Mouse (Mus musculus) heart, embryonic 12.5 days (tissue): ENCODE data around the gene Ppp2r1b. TPM values are rescaled to one million over a fixed set of nuclear protein-coding genes. Genes with fewer than 3 reads are reported as not detected.

Experiments
- ATAC-seq: fragments of 200-750 bp; cut with Nextera tagmentation; 2 replicates; pipeline ENCODE4 v1.8.0; 2017; ENCODE audit warnings: moderate TSS enrichment, moderate library complexity; ENCODE audit not compliant: insufficient number of reproducible peaks, low FRiP score
- H3K27ac ChIP-seq: fragments of 300-500 bp; sonication (generic); 2 replicates; pipeline ENCODE4 v1.5.1; 2016; ENCODE audit warnings: mild to moderate bottlenecking, moderate library complexity; ENCODE audit not compliant: poor library complexity, severe bottlenecking
- H3K27me3 ChIP-seq: fragments of 300-500 bp; sonication (generic); replicated peaks from 2 replicates; pipeline ENCODE4 v1.6.1; 2016; ENCODE audit warnings: mild to moderate bottlenecking, moderate library complexity
- H3K36me3 ChIP-seq: fragments of 300-500 bp; sonication (generic); 2 replicates; pipeline ENCODE4 v1.6.1; 2016; ENCODE audit warnings: mild to moderate bottlenecking, moderate library complexity
- H3K4me1 ChIP-seq: fragments of 300-500 bp; sonication (generic); replicated peaks from 2 replicates; pipeline ENCODE4 v1.6.1; 2016; ENCODE audit warnings: mild to moderate bottlenecking
- H3K4me2 ChIP-seq: fragments of 300-500 bp; sonication (generic); 2 replicates; pipeline ENCODE4 v1.6.1; 2016; ENCODE audit warnings: mild to moderate bottlenecking, moderate library complexity
- H3K4me3 ChIP-seq: fragments of 300-500 bp; sonication (generic); 2 replicates; pipeline ENCODE4 v1.5.1; 2016; ENCODE audit warnings: mild to moderate bottlenecking
- H3K9ac ChIP-seq: fragments of 300-500 bp; sonication (generic); 2 replicates; pipeline ENCODE4 v1.6.1; 2016; ENCODE audit warnings: mild to moderate bottlenecking, moderate library complexity
- H3K9me3 ChIP-seq: fragments of 300-500 bp; sonication (generic); replicated peaks from 2 replicates; pipeline ENCODE4 v1.6.1; 2016; ENCODE audit warnings: mild to moderate bottlenecking, moderate library complexity
- WGBS: fragments of 180-500 bp; shearing (Covaris S2); methylation state at CpG from one replicate; pipeline ENCODE4 v1.1.7; 2016; 5-methylcytosine and 5-hydroxymethylcytosine counted together
- polyA plus RNA-seq: library from polyadenylated mRNA; unstranded; fragments of >200 nt; fragmentation: Nextera tagmentation; extraction: Ambion mirVana; gene quantifications from 2 replicates; pipeline ENCODE4 v1.2.1, GENCODE M21; 2016

The Ppp2r1b gene
- polyA plus RNA-seq, 1 experiment from 2014 or later: 62.1 TPM

DNA sequence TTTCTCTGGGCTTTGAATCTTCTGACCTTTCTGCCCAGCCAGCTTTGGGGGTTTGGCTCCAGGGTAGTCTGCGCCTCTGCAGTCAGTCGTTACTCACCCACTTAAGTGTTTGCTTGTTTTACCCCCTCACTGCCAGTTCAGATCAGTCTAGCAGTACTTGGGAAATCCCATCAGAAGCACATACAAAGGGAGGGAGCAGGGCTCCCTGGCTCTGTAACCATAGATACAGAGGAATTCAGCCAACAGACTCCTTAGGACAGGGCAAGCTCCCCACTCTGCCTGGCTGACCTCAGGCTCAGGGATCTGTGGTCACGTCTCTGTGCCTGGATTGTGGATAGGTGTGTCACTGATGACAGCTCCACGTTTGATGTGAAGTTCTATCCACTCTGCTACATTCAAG lies 42.2 kb downstream of the Ppp2r1b start:
- H3K4me2 ChIP-seq: no peak overlapping the region
- no peak for ATAC-seq
- H3K4me1 ChIP-seq: peaks cover 42% of the 10 kb centered on the region
- H3K9me3 ChIP-seq: no peaks in the 10 kb centered on the region
- no peak overlapping the region for H3K4me3 ChIP-seq
- no peak overlapping the region for H3K9ac ChIP-seq
- H3K27me3 ChIP-seq: no peaks in the 10 kb centered on the region
- H3K27ac ChIP-seq: no peak overlapping the region
- H3K36me3 ChIP-seq: peaks cover 35% of the 10 kb centered on the region
- 26% methylated on average over 4 of the region's 4 CpGs for WGBS

DNA sequence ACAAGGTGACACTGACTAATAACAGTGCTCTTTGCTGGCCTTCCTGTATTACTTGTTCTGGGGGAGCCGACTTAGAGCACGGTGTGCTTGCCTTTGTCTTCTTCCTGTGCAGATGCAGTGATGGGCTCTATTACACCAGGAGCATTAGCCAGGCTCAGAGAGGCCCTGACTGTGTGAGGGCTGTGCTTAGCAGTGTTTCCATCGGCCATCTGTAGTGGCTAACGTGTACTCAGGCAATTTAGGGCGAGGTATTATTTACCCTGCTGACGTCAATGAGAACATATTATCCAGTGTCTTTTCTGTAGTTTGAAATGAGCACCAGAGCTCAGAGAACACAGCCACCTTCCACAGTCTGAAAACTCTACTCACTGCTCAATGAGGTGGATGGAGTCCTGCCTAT lies 44.1 kb downstream of the Ppp2r1b start:
- H3K9me3 ChIP-seq: no peaks in the 10 kb centered on the region
- H3K27ac ChIP-seq: no peak overlapping the region
- no peak for ATAC-seq
- H3K4me2 ChIP-seq: no peak overlapping the region
- peaks cover 38% of the 10 kb centered on the region for H3K36me3 ChIP-seq
- H3K9ac ChIP-seq: no peak overlapping the region
- 67% methylated on average over 6 of the region's 6 CpGs for WGBS
- no peaks in the 10 kb centered on the region for H3K27me3 ChIP-seq
- peaks cover 46% of the 10 kb centered on the region for H3K4me1 ChIP-seq
- no peak overlapping the region for H3K4me3 ChIP-seq

- WGBS: 66% methylated on average over 4 of the region's 4 CpGs
- Histone ChIP-seq H3K27me3 (no peaks in the 10 kb centered on the region), H3K9ac (no peak overlapping the region), H3K36me3 (peaks cover 41% of the 10 kb centered on the region), H3K9me3 (no peaks in the 10 kb centered on the region), H3K4me3 (no peak overlapping the region), H3K27ac (no peak overlapping the region), H3K4me2 (no peak overlapping the region), H3K4me1 (peaks cover 40% of the 10 kb centered on the region)
- ATAC-seq: no peak
Observed at GRCm38 (mm10) chr9:50889964-50890363, 44.9 kb downstream of the Ppp2r1b start.

DNA sequence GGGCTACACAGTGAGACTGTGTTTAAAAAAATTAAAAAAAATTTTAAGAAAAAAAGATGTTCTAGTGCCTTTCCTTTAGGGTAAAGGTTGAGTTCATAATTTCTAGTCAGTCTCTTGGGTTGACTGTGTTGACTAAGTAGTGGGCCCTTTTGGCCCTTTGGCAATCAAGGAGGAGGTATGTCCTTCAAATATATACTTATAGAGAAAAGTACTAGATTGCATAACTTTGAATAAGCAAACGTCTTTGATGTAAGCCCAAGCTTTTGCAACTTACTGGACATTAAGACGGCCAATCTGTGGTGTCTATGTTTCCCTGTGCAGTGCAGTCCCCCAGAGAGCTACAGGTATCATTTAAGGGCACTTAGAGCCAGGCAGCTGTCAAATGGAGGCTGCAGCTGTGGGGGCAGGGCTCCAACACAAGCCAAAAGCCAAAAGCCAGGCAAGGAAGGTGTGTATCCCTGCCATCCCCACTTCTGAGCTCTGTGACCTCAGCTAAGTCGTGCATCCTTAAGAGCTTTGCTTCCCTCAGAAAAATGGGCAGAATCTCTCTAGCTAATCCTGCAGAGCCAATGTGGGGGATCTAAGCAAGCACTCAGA lies 45.5 kb downstream of the Ppp2r1b start:
- Histone ChIP-seq H3K9me3 (no peaks in the 10 kb centered on the region), H3K9ac (no peak overlapping the region), H3K4me3 (no peak overlapping the region), H3K4me1 (peaks cover 37% of the 10 kb centered on the region), H3K36me3 (peaks cover 47% of the 10 kb centered on the region), H3K27ac (no peak overlapping the region), H3K4me2 (no peak overlapping the region), H3K27me3 (no peaks in the 10 kb centered on the region)
- 87% methylated on average over 3 of the region's 3 CpGs for WGBS
- no peak for ATAC-seq

GRCm38 (mm10) chr9:50893665-50894064 lies 48.6 kb downstream of the Ppp2r1b start:
- H3K4me3 ChIP-seq: no peak overlapping the region
- WGBS: 78% methylated on average over 4 of the region's 4 CpGs
- no peak overlapping the region for H3K4me2 ChIP-seq
- no peaks in the 10 kb centered on the region for H3K9me3 ChIP-seq
- H3K4me1 ChIP-seq: peaks cover 14% of the 10 kb centered on the region
- no peak for ATAC-seq
- H3K9ac ChIP-seq: no peak overlapping the region; the same call in 1 of the 2 replicates
- no peak overlapping the region for H3K27ac ChIP-seq
- H3K36me3 ChIP-seq: peaks cover 68% of the 10 kb centered on the region
- H3K27me3 ChIP-seq: no peaks in the 10 kb centered on the region

GRCm38 (mm10) chr9:50900026-50900920 lies 55.2 kb downstream of the Ppp2r1b start:
- Histone ChIP-seq H3K36me3 (peaks cover 33% of the 10 kb centered on the region), H3K9ac (no peak overlapping the region), H3K27me3 (no peaks in the 10 kb centered on the region), H3K4me3 (no peak overlapping the region), H3K27ac (peak overlapping the region; percentile 28), H3K4me1 (peaks cover 23% of the 10 kb centered on the region), H3K9me3 (no peaks in the 10 kb centered on the region), H3K4me2 (no peak overlapping the region)
- 52% methylated on average over 7 of the region's 7 CpGs for WGBS
- no peak for ATAC-seq

DNA sequence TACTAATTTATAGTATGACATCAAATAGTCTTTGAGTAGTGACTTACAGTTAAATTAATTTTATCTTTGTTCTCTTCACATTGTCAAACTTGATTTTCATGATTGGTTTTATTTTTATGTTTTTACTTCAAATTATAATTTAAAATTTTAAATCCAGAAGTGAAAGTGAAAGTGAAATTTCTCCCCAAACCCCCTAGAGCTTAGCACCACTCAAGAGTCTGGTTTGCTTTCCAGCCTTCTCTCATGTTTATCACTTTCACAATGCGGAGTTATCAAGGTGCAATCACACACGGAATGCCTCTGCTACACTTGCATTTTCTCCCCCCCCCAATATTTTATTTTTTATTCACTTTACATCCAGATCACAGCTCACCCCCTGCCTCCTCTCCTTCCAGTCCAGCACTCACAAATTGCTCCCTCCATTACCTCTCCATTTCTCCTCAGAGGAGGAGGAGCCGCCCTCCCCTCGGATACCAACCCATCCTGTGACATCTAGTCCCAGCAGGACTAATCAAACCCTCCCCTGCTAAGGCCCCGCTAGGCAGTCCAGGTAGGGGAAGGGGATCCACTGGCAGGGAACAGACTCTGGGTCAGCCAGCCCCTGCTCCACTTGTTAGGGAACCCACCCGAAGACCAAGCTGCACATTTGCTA lies 59.2 kb downstream of the Ppp2r1b start:
- no peak overlapping the region for H3K4me2 ChIP-seq
- peaks cover 26% of the 10 kb centered on the region for H3K4me1 ChIP-seq
- H3K9ac ChIP-seq: no peak overlapping the region
- H3K27me3 ChIP-seq: no peaks in the 10 kb centered on the region
- H3K4me3 ChIP-seq: no peak overlapping the region
- H3K27ac ChIP-seq: no peak overlapping the region
- H3K9me3 ChIP-seq: no peaks in the 10 kb centered on the region
- H3K36me3 ChIP-seq: peaks cover under 1% of the 10 kb centered on the region; the same call in 1 of the 2 replicates
- WGBS: 66% methylated on average over 6 of the region's 6 CpGs
- ATAC-seq: no peak

GRCm38 (mm10) chr9:50905321-50905720 lies 60.2 kb downstream of the Ppp2r1b start:
- Histone ChIP-seq H3K27me3 (no peaks in the 10 kb centered on the region), H3K27ac (no peak overlapping the region), H3K4me2 (no peak overlapping the region), H3K4me3 (no peak overlapping the region), H3K4me1 (peaks cover 22% of the 10 kb centered on the region), H3K36me3 (0 out of 2 replicates have a peak, but pooled peaks cover under 1% of the 10 kb centered on the region), H3K9me3 (no peaks in the 10 kb centered on the region), H3K9ac (no peak overlapping the region)
- 70% methylated on average over 3 of the region's 3 CpGs for WGBS
- ATAC-seq: no peak

DNA sequence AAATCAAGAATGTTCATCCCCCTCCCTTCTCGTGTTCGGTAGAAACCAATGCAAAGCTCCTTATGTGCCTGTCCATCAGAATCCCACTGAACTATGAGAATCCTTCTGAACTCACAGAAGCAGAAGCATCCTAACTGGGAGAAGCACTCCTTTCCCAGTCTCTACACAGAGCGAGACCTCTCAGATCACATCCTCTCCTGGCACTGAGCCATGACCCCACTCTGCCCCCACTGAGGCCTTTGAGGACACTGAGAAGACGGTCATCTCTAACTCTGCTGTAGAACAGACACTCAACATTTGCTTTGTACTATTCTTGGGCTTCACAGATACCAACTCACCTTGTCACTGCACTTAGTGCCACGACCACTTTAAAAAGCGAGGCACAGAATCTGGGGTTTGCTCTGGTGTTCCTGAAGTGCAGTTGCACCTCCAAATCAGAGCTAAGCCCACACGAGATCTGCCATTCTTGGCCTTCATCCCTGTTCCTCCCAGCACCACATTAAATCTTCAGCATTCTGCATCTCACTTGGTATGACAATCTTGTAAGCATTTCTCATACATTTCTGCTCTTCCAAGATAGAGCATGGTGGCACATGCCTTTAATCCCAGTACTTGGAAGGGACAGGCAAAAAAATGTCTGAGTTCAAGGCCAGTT lies 66.9 kb downstream of the Ppp2r1b start:
- no peaks in the 10 kb centered on the region for H3K27me3 ChIP-seq
- H3K27ac ChIP-seq: no peak overlapping the region
- H3K36me3 ChIP-seq: peaks cover 21% of the 10 kb centered on the region
- no peak overlapping the region for H3K9ac ChIP-seq
- 62% methylated on average over 7 of the region's 7 CpGs for WGBS
- H3K9me3 ChIP-seq: no peaks in the 10 kb centered on the region
- H3K4me2 ChIP-seq: no peak overlapping the region
- ATAC-seq: no peak
- peaks cover 6% of the 10 kb centered on the region for H3K4me1 ChIP-seq
- H3K4me3 ChIP-seq: no peak overlapping the region

- H3K36me3 ChIP-seq: 0 out of 2 replicates have a peak, but pooled peaks cover 5% of the 10 kb centered on the region
- no peak overlapping the region for H3K4me2 ChIP-seq
- ATAC-seq: no peak
- no peaks in the 10 kb centered on the region for H3K9me3 ChIP-seq
- H3K4me1 ChIP-seq: peaks cover 5% of the 10 kb centered on the region
- WGBS: 86% methylated on average over 3 of the region's 3 CpGs
- no peaks in the 10 kb centered on the region for H3K27me3 ChIP-seq
- H3K27ac ChIP-seq: no peak overlapping the region
- H3K4me3 ChIP-seq: no peak overlapping the region
- no peak overlapping the region for H3K9ac ChIP-seq
Observed at GRCm38 (mm10) chr9:50918131-50918530, 73.0 kb downstream of the Ppp2r1b start.

- H3K27me3 ChIP-seq: no peaks in the 10 kb centered on the region
- no peak overlapping the region for H3K9ac ChIP-seq
- 93% methylated on average over 2 of the region's 2 CpGs for WGBS
- no peak overlapping the region for H3K27ac ChIP-seq
- H3K4me3 ChIP-seq: no peak overlapping the region
- no peak for ATAC-seq
- H3K4me2 ChIP-seq: no peak overlapping the region
- H3K36me3 ChIP-seq: 0 out of 2 replicates have a peak, but pooled peaks cover 3% of the 10 kb centered on the region
- peaks cover 10% of the 10 kb centered on the region for H3K4me1 ChIP-seq
- no peaks in the 10 kb centered on the region for H3K9me3 ChIP-seq
Observed at GRCm38 (mm10) chr9:50919554-50919953, 74.5 kb downstream of the Ppp2r1b start.
